Mouse (Mus musculus) neural tube, embryonic 10.5 days (tissue): ENCODE data around the gene Fa2h.
"Not testable (repeated sequence)": the region's sequence is repeated elsewhere in the genome, so short reads cannot be mapped to it uniquely, and the experiment has no call there.

Source experiments
- DNase-seq: peaks from one replicate; pipeline ENCODE4 v3.0.0-alpha.2; 2017; ENCODE audit warnings: low spot score; ENCODE audit errors: extremely low spot score

Fa2h gene

DNA sequence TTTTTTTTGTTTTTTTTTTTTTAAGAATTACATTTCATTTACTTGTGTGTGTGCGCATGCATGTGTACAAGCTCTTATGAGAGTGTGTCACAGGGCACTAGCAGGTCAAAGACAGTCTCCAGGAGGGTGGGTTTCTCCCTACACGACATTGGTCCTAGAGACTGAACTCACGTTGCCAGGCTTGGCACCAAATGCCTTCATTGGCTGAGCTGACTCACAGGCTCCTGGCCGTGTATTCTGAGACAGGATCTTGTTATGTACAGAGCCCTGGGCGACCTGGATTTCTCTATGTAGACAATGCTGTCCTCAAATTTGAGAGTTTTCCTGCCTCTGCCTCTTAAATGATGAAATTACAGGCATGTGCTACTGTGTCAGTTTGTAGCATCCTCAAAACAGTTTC is 33.7 kb downstream of the Fa2h start:
- DNase-seq: no peak

DNA sequence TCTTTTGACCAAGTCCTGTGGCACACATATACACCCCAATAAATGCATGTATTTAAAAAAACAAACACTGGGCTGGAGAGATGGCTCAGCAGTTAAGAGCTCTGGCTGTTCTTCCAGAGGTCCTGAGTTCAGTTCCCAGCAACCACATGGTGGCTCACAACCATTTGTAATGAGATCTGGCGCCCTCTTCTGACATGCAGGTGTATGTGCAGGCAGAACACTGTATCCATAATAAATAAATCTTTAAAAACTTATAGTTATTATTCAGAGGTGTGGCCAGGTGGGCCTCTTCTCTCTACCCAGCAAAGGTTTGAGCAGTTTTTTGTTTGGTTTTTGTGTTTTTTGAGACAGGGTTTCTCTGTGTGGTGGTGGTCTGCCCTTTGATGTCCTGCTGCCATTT is 34.7 kb downstream of the Fa2h start:
- DNase-seq: no peak

DNA sequence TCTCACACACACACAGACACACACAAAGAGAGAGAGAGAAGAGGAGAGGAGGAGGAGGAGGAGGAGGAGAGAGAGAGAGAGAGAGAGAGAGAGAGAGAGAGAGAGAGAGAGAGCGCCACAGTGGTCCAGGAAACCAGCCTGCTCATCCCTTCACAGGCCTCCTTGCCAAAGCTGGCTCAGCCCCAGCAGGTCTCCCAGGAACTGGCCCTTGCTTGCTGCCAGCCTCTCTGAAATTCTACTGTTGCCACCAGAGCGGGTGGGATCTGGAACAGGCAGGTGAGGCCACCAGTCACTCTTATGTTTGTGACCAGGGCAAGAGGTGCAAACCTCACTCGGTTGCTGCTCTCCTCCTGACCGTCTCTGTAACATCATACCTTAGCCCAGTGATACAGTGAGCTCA is 36.2 kb downstream of the Fa2h start:
- no peak for DNase-seq

DNA sequence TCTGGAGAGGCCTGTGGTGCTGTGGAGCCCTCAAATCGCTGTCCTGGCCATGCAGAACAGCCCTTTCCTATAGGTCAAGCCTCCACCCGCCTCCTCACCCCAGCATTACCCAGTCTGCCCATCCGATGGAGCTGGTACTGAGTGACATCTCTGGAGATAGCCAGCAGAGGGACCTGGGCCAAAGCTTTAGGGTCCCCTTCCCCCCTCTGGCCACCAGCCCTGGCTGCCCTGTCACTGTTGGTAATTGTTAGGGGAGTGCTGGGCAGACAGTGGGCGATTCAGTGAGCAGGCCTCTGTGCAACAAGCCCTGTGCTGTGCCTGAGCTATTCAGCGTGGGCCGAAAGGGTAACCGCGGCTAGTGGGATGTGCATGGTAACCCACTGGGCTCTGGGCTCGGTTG is 40.1 kb downstream of the Fa2h start:
- no peak for DNase-seq

DNA sequence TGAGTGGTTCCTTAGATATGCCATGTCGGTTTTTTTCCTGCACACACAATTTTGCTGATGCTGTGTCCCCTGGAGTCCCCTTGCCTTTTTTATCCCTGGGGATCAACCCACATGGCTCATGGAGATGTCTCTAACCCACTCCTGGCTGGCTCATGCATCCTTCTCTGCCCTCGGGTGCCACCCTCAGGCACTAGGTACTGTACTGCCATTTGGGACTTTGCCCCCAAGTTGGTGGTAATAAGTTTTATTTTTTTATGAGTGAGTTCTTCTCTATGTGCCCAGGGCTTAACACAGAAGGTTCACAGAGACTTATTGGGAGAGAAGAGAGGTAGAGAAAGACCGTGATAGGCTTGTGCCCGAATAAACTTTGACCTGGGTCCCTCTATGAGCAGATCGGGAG is 41.3 kb downstream of the Fa2h start:
- DNase-seq: no peak

DNA sequence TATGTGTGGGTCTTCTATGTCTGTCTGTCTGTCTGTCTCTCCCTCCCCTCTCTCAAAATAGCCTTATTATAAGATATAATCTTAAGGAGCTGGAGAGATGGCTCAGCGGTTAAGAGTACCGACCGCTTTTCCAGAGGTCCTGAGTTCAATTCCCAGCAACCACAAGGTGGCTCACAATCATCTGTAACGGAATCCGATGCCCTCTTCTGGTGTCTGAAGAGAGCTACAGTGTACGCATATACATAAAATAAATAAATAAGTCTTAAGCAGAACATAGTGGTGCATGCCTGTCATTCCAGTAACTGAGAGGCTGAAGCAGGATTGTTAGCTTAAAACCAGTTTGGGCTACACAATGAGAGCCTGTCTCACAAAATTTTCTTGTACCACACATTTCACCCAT is 43.0 kb downstream of the Fa2h start:
- no peak for DNase-seq

DNA sequence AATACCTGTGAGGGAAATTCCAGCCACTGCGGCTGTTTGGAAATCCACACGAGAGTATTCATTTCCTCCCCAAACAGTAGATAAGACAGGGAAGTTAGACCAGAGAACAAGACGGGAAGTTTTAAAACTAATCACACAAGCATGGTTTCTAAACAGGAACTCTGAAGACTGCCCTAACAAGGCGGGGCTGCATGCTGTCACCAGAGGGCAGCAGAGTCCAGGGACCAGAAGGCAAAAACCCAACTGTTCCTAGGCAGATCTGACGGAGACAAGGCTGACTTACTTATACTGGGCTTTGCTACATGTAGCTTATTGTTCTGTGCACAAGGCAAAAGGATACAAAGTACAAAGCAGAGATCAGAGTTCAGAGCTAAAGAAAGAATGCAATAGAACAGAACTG is 50.4 kb downstream of the Fa2h start:
- DNase-seq: peak; percentile 55

DNA sequence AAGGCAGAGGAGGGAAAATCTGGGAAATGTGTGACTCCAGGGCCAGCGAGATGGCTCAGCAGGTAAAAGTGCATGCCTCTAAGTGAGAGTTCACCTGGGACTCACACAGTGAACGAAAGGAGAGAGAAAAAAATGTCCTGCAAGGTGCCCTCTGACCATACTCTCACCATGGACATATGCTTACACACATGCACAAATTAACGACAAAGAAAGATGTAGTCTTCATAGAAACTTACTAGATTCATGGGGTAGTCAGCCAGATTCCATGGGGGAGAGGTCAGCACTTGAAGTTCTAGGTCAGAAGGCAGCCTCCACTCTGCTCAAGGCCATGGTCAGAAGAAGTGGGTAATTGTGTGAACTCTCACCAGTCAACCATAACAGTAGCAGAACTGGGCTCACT is 53.4 kb downstream of the Fa2h start:
- DNase-seq: no peak

DNA sequence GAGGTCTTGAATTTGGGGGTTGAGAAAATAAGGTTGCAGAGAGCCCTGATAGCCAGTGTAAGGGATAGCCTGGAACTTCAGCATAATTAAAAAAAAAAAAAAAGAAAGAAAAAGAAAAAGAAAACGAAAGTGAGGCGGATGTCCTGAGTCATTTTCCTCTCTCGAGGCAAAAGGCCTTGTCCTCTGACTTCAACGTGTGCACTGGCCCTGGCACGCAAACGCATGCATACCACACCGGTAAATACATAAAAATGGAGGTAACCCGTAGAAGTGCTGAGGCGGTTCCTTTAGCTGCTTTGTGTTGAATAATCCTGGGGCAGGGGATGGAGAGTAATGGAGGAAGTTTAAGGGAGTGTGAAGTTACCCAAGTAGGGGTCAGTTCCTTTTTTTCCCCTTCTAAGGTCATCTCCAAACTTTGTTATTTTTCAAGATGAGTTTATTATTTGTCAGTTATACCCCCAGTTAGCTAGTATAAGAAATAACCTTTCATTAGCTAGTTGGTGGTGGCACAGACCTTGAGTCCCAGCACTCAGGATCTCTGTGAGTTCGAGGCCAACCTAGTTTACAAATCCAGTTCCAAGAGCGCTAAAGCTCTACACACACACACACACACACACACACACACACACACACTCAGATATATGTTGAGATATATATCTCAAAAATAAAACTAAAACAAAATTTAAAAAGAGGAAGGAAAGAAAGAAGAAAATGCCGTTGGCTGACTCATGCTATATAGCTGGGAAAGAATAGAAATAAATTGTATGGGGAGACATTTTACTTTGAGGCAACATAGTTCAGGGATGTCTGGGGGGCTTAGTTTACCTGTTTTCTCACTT is 55.0 kb downstream of the Fa2h start:
- DNase-seq: no peak

DNA sequence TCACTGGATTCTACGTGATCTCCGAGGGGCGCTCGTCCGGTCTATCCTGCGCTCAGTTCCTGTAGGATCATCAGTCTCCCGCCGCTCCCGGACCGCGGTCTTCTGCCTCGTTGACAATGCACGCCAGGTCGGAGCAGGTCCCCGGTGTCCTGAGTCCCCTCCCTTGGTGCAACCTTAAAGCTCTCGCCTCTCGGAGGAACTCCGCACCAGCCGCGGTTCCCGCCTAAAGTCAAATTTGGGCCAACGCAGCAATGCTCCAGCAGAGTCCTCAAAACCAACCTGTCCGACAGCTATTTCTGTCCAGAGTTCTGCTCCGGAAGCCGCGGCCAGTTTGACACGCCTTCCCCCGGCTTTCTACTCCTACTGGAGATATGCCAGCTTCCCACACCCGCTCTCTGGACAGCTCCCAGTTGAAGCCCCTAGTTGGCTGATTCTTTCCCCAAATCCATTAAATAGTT is 55.7 kb downstream of the Fa2h start, which contains the start of gene Mlkl:
TSS of gene Mlkl (minus strand) at position 288 of the 458 bp plus-strand sequence.
- DNase-seq: peak; percentile 54

DNA sequence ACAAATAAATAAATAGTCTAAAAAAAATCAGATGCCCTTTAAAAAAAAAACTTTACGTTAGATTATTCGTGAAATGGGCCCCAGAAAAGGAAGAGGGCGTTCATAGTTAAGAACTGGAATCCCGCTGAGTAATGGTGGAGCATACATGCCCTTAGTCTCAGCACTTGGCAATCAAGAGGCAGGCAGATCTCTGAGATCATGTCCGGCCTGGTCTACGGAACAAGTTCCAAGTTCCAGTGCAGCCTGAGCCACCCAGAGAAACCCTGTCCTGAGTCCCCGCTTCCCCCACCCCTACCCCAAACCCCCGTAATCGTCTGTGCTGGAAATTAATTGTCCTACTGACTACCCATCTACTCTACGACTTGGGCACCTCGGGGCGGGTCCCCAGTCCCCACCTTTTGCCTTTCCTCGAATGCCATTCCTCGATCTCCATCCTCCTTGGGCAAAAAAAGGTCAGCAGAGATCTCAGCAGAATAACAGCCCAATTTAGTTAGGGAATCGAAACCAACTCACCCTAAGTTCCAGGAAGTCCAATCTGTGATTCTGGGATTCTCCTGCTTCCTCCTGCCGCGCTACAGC is 56.2 kb downstream of the Fa2h start:
- no peak for DNase-seq

DNA sequence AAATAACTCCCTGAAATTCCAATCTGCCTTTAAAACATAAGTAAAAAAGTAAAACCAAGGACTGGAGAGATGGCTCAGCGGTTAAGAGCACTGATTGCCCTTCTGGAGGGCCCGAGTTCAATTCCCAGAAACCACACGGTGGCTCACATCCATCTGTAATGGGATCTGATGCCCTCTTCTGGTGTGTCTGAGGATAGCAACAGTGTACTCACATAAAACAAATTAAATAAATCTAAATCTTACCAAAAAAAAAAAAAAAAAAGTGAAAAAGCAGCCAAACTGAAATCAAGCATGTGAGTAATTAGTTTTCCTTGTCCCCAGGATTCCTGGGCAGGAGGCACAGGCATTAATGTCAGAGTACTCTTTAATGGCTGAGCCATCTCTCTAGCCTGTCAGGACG is 56.9 kb downstream of the Fa2h start:
- DNase-seq: no peak

DNA sequence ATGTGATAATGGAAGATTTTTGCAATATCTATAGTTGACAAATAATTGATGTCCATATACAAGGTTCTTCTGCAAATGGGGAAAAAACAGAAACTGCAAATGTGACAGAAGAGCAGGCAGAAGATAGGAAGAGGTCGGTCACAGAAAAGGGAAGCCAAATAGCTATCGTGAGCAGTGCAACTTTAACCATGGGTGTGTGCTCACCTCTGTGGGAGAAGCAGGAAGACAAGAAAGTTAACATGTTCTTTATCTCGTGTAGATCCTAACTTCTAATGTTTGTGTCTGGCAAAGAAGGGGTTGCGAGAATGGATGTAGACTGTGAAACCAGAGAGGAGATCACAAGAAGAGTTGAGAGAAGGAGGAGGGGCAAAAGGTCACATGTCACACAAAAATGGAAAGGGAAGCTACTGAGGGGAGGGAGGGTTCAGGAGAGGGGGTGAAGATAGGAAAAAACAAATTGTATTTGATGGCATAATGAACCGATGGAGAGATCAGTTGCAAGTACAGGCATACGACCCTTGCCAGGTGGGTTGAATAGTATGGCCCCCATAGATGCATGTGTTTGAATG is 68.3 kb downstream of the Fa2h start:
- no peak for DNase-seq

DNA sequence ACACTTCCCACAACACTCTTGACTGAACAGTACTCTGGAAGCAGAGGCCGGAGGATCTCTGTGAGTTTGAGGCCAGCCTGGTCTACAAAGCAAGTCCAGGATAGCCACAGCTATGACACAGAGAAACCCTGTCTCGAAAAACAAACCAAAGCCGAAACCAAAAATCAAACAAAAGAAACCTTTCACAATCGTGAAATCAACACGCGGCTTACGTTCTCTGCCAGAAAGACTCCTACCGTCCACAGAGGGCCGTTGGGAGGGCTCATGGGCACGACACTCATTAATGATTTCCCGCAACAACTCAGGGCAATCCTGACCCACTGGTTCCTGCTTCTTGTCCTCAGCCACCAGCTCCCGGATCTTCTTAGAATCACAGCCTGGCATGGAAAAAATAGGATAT is 78.9 kb downstream of the Fa2h start:
- DNase-seq: no peak

DNA sequence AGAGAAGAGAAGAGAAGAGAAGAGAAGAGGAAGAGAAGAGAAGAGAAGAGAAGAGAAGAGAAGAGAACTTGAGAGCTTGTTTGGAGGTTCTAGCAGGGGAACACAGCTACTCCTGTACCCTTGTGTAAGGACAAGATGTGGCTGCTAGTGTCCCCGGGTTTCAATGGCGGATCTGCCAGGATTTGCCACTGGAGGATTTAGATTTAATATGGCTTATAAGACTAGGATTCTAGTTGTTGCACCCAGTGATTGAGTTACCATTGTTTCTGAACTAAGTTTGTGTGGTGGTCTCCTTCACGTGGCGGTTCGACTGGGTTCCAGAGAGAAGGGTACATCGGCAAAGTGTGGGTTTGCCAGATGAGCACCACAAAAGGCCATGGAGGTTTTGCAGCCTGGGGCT is 79.7 kb downstream of the Fa2h start:
- not testable (repeated sequence) for DNase-seq

DNA sequence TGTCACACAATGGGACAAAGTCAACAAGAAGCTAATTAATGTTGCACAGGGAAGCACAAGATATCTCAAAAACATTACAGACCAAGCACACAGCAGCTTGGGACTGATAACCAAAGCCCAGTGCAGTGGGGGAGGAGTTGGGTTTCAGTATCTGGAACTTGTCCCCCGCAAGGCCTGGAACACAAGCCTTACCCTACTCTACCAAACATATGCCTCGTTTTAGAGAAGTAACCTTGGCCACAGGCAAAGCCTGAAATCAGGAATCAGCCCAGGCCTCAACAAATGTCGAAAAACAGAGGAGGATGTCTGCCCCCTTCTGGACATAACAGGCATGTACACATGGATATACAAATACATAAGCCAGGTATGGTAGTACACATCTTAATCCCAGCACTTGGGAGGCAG is 80.9 kb downstream of the Fa2h start:
- no peak for DNase-seq

DNA sequence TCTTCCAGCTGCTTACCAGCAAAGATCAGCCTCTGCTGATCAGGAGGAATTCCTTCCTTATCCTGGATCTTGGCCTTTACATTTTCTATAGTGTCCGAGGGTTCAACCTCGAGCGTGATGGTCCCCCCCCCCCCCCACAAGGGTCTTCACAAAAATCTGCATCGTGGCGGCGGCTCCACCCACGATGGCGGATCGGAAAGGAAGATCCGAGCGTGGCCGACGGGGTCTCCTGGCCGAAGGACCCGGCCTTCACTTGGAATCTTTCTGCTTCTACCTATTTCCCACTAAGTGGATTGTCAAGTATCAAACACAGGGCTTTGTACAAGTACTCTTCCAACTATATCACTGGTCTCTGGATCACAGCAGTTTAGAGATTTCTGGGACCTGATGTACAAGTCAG is 83.6 kb downstream of the Fa2h start:
- not testable (repeated sequence) for DNase-seq

DNA sequence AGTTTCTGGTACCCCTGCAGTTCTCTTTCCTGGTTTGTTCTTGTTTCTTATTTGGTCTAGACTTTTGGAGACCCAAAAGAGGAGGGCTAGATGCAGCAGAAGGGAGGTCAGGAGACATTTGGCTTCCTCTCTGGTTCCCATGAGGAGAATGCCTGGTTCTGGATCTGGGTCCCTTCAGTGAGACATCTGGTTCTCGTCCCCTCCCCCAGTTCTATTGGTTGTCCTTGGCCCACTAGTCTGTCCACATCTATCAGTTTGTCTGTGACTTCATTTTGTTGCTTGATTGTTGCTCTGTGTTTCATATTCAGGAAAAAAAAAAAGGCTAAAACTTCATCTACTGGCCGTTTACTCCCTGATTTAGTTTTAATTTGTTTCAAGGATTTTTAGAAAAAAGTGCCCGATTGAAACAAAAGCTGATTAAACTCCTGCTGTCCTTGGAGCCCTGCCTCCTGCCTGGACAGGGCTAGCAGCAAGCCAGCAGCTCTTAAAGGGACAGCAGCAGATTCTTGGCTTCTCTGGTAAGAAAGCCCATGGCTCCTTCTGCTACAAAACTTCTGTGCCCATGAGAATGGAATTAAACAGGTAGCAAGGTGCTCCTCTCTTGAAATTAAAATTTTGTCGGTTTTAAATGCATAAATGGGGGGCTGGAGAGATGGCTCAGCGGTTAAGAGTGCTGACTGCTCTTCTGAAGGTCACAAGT is 88.4 kb downstream of the Fa2h start:
- no peak for DNase-seq

DNA sequence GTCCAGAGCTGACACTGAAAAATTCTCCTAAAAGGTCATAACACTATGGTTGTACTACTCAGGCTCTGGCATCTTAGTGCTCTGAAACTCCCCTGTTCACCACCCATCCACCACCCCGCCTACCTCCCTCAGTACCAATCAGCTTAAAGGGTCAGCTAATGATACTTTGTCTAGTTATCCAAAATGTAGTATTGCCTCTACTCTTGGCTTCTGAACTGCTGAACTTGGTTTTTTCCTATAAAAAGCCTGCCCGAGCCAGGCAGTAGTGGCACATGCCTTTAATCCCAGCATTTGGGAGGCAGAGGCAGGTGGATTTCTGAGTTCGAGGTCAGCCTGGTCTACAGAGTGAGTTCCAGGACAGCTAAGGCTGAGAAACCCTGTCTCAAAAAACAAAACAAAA is 89.3 kb downstream of the Fa2h start:
- DNase-seq: no peak

DNA sequence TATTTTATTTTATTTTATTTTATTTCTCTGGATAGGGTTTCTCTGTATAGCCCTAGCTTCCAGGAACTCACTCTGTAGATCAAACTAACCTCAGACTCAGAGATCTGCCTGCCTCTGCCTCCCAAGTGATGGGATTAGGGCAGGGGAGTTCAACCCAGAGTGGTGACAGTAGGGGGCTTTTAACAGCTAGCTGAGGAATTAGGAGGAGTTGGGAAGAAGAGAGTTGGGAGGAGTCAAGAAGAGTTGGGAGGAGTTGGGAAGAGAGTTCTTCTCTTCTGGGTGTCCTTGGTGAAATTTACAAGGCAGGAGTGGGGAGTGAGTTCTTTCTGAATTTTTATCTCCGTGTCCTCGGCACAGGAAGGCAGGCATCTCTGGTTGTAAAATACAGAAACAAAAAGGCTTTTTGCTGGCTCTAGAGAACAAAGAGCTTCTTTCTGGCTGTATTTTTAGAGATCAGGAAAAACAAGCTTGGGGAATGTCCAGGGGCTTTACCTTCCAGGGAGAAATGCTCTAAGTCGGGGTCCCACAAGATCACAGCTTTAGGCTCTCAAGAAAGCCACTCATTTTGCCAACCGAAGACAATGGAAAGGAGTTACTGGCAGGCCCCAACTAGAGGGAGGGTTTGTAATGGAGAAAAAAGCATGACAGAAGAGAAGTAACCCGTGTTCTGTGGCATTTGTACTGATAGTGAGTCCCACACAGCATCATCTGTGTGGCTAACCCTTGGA is 90.4 kb downstream of the Fa2h start:
- not testable (repeated sequence) for DNase-seq
